Mouse (Mus musculus): ENCODE data around the gene Itih5. TPM values are rescaled to one million over a fixed set of nuclear protein-coding genes. Genes with fewer than 3 reads are reported as not detected.

The Itih5 gene
- polyA plus RNA-seq (2015; fragmentation: Nextera tagmentation; extraction: Ambion mirVana), result 12.3 and 13.5 TPM in 2 replicates

DNA sequence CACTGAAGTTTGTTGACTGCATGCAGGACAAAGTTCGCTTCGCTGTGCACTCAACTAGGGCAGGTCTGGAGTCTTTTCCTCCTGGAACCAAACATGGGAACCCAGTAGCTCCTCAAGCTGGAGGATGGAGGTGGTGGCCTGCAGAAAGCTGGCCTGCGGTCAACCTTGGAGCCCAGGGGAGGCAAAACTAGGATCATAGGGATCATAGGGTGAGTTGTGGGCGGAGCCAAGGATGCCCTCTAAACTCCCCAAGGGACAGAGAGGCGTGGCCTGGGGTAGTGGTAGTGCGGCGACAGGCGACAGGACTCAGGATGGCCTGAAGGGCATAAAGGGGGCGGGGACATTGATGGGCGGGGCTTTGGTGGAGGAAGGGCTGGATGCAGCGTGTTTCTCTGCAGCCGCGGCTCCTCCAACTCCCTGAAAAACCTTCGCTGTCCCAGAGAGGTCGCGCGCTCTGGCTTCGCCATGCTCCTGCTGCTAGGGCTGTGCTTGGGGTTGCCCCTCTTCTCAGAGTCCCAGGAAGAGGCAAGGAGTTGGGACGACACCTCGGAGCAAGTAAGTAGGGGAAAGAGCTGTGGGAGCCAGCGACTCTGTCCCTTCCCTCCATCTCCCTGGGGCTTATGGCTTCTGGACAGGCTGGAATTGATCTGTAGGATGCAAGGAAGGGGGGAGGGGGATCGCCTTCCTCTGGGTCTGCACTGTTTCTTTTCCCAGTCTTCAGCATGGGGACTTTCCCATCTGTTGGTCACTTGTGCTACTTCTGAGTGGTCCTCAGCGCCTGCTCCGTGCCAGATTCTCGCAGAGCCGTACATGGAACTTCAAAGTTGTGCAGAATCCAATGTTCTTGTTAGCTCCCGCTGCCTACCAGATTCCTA, at the start of gene Itih5:
Gene Itih5 (plus strand): TSS at position 371 of the 875 bp plus-strand sequence.

DNA sequence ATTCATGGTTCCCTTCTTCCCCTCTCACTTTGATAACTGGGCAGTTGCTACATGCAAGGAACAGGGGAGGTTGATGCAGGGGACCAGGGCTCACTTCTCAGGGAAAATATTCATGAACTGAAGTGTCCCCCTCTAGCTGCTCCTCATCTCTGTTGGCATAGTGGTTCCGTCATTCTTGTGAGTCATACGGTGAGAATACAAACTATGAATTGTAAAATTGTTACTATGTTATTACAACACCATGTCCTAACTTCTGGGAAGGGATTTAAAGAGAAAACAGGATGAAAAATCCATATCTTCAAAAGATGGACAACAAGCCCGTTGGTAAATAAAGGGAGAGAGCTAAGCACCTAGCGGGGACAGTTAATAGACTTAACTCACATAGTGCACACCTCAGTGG, 22.1 kb upstream of the Itih5 start, which contains the start of gene Itih2:
Gene Itih2 (minus strand): TSS at position 101 of the 400 bp plus-strand sequence.

Other genes starting within 250 kb of the Itih5 start
- 9.7 and 11.0 TPM in 2 replicates for gene Taf3, start 105.0 kb upstream of the Itih5 start, polyA plus RNA-seq (2015; fragmentation: Nextera tagmentation; extraction: Ambion mirVana)
- gene Atp5c1, start 73.1 kb upstream of the Itih5 start, polyA plus RNA-seq (2015; fragmentation: Nextera tagmentation; extraction: Ambion mirVana), result 708 and 751 TPM in 2 replicates
- gene Kin, start 73.0 kb upstream of the Itih5 start, polyA plus RNA-seq (2015; fragmentation: Nextera tagmentation; extraction: Ambion mirVana), result 22.0 and 24.7 TPM in 2 replicates
- gene Itih2, start 22.2 kb upstream of the Itih5 start, polyA plus RNA-seq (2015; fragmentation: Nextera tagmentation; extraction: Ambion mirVana), result 3.9 and 6.2 TPM in 2 replicates
- gene Sfmbt2, start 216.9 kb downstream of the Itih5 start, polyA plus RNA-seq (2015; fragmentation: Nextera tagmentation; extraction: Ambion mirVana), result 6.2 and 7.0 TPM in 2 replicates

All from neural tube, postnatal 0 days (tissue).